Mouse (Mus musculus): ENCODE data around the gene Efcab7.

Gene Efcab7

GRCm38 (mm10) chr4:99944606-99945005, 115.6 kb downstream of the Efcab7 start:
- no peak for DNase-seq (ENCODE audit: low spot score in 2 of 2)

- DNase-seq (ENCODE audit: low spot score in 2 of 2), result no peak
Observed at GRCm38 (mm10) chr4:99945011-99945410, 116.0 kb downstream of the Efcab7 start.

- DNase-seq (ENCODE audit: low spot score in 2 of 2), result no peak
Observed at GRCm38 (mm10) chr4:99946516-99946915, 117.5 kb downstream of the Efcab7 start.

DNA sequence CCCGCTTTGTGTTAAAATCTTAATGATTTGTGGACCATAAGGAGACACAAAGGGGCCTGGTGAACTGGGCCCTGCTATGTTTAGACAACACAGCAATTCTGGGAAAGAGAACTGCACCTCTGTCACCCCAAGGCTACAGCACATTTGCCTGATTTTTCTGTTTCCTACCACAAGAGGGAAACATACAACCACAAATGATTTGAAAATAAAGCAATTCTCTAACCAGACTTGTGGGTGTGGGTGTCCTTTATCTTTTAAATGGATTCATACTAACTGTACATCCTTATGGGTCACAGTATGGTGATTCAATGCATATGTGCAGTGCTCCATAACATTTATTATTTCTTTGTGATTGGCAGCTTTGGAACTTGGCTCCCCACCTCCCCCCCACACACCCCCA, 118.2 kb downstream of the Efcab7 start:
- DNase-seq (ENCODE audit: low spot score in 2 of 2), result no peak

DNA sequence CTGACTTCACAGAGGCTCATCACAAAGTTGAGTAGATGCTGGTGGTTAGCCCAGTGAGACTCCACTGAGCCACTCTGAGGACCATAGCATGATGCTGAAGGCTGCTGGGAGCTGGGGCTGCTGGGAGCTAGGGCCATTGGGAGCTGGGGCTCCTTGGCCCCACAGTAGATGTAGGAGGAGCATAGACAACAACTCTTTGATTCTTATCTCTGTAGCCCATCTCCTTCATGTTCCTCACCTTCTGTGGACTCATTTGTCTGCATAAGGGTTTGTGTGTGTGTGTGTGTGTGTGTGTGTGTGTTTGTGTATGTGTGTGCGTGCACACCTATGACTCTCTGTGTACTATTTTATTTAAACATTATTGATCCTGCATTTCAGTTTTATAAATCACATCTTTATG, 118.9 kb downstream of the Efcab7 start:
- DNase-seq (ENCODE audit: low spot score in 2 of 2), result no peak

- DNase-seq (ENCODE audit: low spot score in 2 of 2), result no peak
Observed at GRCm38 (mm10) chr4:99953904-99954303, 124.9 kb downstream of the Efcab7 start.

DNA sequence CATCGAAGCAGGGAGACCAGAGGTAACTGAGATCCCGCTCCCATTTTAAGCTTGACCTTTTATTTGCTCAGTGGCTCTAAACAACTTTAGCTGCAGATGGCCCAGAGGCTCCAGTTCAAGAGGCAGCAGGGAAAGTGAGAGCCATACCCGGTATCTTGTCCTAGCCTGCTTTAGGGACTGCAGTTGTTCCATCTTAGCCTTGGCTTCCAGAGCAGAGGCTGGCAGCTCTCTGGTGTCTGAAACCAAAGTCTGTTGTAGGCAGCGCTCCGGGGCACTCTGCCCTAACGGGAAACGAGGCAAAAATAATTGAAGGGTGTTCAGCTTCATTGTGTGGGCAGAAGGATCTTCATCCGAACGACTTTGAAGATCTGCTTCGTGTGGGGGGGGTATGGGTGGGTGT, 126.4 kb downstream of the Efcab7 start:
- DNase-seq (ENCODE audit: low spot score in 2 of 2), result no peak

- DNase-seq (ENCODE audit: low spot score in 2 of 2), result no peak
Observed at GRCm38 (mm10) chr4:99957186-99957585, 128.2 kb downstream of the Efcab7 start.

DNA sequence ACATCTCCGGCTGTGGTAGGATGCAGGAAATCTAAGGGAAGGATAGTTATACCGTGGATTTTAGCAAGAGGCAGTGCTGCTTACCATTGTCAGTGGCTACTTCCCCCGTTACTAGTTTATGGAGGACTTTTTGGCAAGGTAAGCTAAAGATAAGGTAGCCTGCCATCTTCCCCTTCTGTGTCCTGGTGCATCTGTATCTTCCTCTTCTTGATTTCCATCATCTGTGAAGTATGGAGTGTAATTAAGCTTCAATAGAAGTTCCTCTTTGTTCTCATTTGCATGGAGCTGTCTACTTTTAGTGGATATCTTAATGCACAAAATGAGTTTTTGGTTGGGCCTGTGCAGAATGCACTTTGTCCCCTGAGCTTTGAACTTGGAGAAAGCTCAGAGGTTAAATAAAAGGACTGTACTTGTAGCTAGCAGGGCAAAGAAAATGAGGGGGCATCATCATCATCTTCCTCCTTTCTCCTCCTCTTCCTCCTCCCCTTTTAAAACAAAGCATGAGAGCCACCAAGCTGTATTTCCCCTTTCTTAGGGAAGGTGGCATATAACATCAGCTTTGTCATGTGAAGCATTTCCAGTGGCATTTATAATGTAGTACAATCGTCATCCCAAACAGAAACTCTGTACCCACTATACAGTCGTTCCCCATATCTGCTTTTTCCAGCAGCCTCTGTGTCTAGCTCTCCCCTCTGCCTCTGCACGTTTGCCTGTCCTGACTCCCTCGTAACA, 129.3 kb downstream of the Efcab7 start:
- no peak for DNase-seq (ENCODE audit: low spot score in 2 of 2)

- DNase-seq (ENCODE audit: low spot score in 2 of 2), result no peak
Observed at GRCm38 (mm10) chr4:99959308-99959707, 130.3 kb downstream of the Efcab7 start.

Measured in right cerebral cortex, postnatal 36 days (tissue).